Mouse (Mus musculus) R1 (cell line): Measurements from ENCODE around the gene Vmn2r58.
"Not testable (repeated sequence)": the region's sequence is repeated elsewhere in the genome, so short reads cannot be mapped to it uniquely, and the experiment has no call there.

Experiments used
- DNase-seq: peaks from one replicate; pipeline ENCODE4 v3.0.0-alpha.2; 2018; ENCODE audit warnings: low read depth, low spot score

Gene Vmn2r58

GRCm38 (mm10) chr7:41872612-41873011 lies at the start of gene Vmn2r58:
TSS of gene Vmn2r58 (minus strand) at chr7:41872712.
- not testable (repeated sequence) for DNase-seq
